8 mouse cellular contexts compared by ENCODE assay signal in genomic region chr7:30413596-30413995, GRCm38 (mm10). TPM values are rescaled to one million over a fixed set of nuclear protein-coding genes. Genes with fewer than 3 reads are reported as not detected.
DNase-seq lines count a peak whose midpoint lies in the region; ATAC-seq lines count a peak whose summit lies in the region.

Tyrobp (plus strand) TSS chr7:30413760.

- DNase-seq in spleen, postnatal 36 days (ENCODE audit: low spot score in 2 of 2): peak; percentile 69
- DNase-seq in spleen, adult 12 weeks (ENCODE audit: low spot score): no peak
- DNase-seq in urinary bladder, adult 18-20 months (ENCODE audit: low spot score in 2 of 2): no peak
- no peak for DNase-seq in cerebellum, adult 11 months

- no peaks in the 10 kb centered on the region for H3K9me3 ChIP-seq in forebrain, embryonic 12.5 days
- H3K9me3 ChIP-seq in intestine, embryonic 15.5 days: no peaks in the 10 kb centered on the region
- H3K9me3 ChIP-seq in lung, embryonic 16.5 days (ENCODE audit: control insufficient read depth, low read length): no peaks in the 10 kb centered on the region
- H3K9me3 ChIP-seq in stomach, embryonic 14.5 days (ENCODE audit: control insufficient read depth, low read depth, low read length): no peaks in the 10 kb centered on the region

- ATAC-seq in forebrain, embryonic 12.5 days (ENCODE audit: low FRiP score): no peak
- ATAC-seq in intestine, embryonic 15.5 days: no peak
- no peak for ATAC-seq in lung, embryonic 16.5 days (ENCODE audit: low read depth)
- no peak for ATAC-seq in stomach, embryonic 14.5 days (ENCODE audit: insufficient number of reproducible peaks, insufficient read depth, low FRiP score, low read depth)

- no peak within 1 kb of the TSS for H3K27ac ChIP-seq in forebrain, embryonic 12.5 days
- 0 out of 2 replicates have a peak within 1 kb of the TSS, but pooled peaks have one; percentile 3 for H3K27ac ChIP-seq in intestine, embryonic 15.5 days
- H3K27ac ChIP-seq in lung, embryonic 16.5 days (ENCODE audit: low read length): no peak within 1 kb of the TSS
- H3K27ac ChIP-seq in stomach, embryonic 14.5 days (ENCODE audit: low read length): no peak within 1 kb of the TSS

- H3K4me2 ChIP-seq in forebrain, embryonic 12.5 days: no peak within 1 kb of the TSS
- H3K4me2 ChIP-seq in intestine, embryonic 15.5 days (replicated peaks): no peak within 1 kb of the TSS
- no peak within 1 kb of the TSS for H3K4me2 ChIP-seq in lung, embryonic 16.5 days (ENCODE audit: low read depth, low read length)
- no peak within 1 kb of the TSS for H3K4me2 ChIP-seq in stomach, embryonic 14.5 days (replicated peaks; ENCODE audit: low read depth, low read length)

- 70% methylated on average over 5 of the region's 5 CpGs for WGBS in forebrain, embryonic 12.5 days
- WGBS in intestine, embryonic 15.5 days: 63% methylated on average over 5 of the region's 5 CpGs
- WGBS in lung, embryonic 16.5 days: 44% methylated on average over 5 of the region's 5 CpGs
- WGBS in stomach, embryonic 14.5 days: 62% methylated on average over 5 of the region's 5 CpGs

- H3K9ac ChIP-seq in forebrain, embryonic 12.5 days: no peak within 1 kb of the TSS
- H3K9ac ChIP-seq in intestine, embryonic 15.5 days: no peak within 1 kb of the TSS
- no peak within 1 kb of the TSS for H3K9ac ChIP-seq in lung, embryonic 16.5 days (ENCODE audit: low read length)
- H3K9ac ChIP-seq in stomach, embryonic 14.5 days (replicated peaks; ENCODE audit: low read depth, low read length): no peak within 1 kb of the TSS

- no peaks in the 10 kb centered on the region; the same call in 1 of the 2 replicates for H3K27me3 ChIP-seq in forebrain, embryonic 12.5 days
- H3K27me3 ChIP-seq in intestine, embryonic 15.5 days (replicated peaks): no peaks in the 10 kb centered on the region
- no peaks in the 10 kb centered on the region for H3K27me3 ChIP-seq in lung, embryonic 16.5 days (ENCODE audit: control insufficient read depth, insufficient read depth, low read depth, low read length)
- no peaks in the 10 kb centered on the region for H3K27me3 ChIP-seq in stomach, embryonic 14.5 days (ENCODE audit: control insufficient read depth, insufficient read depth, low read length)

- H3K36me3 ChIP-seq in forebrain, embryonic 12.5 days (replicated peaks): no peaks in the 10 kb centered on the region
- no peaks in the 10 kb centered on the region for H3K36me3 ChIP-seq in intestine, embryonic 15.5 days
- no peaks in the 10 kb centered on the region for H3K36me3 ChIP-seq in lung, embryonic 16.5 days (ENCODE audit: control insufficient read depth, insufficient read depth, low read length)
- no peaks in the 10 kb centered on the region for H3K36me3 ChIP-seq in stomach, embryonic 14.5 days (ENCODE audit: control insufficient read depth, insufficient read depth, low read length)

- H3K4me3 ChIP-seq in forebrain, embryonic 12.5 days (replicated peaks): no peak within 1 kb of the TSS
- no peak within 1 kb of the TSS for H3K4me3 ChIP-seq in intestine, embryonic 15.5 days (replicated peaks)
- H3K4me3 ChIP-seq in lung, embryonic 16.5 days (ENCODE audit: low read length): no peak within 1 kb of the TSS
- no peak within 1 kb of the TSS for H3K4me3 ChIP-seq in stomach, embryonic 14.5 days (ENCODE audit: low read depth, low read length)

- no peaks in the 10 kb centered on the region for H3K4me1 ChIP-seq in forebrain, embryonic 12.5 days
- no peaks in the 10 kb centered on the region for H3K4me1 ChIP-seq in intestine, embryonic 15.5 days (replicated peaks)
- H3K4me1 ChIP-seq in lung, embryonic 16.5 days (replicated peaks; ENCODE audit: control insufficient read depth, insufficient read depth, low read length): no peaks in the 10 kb centered on the region
- no peaks in the 10 kb centered on the region for H3K4me1 ChIP-seq in stomach, embryonic 14.5 days (ENCODE audit: control insufficient read depth, insufficient read depth, low read length)

RNA-seq across cellular contexts. Expression of gene Tyrobp, which starts in this region (rescaled TPM):
- 11.3 and 11.7 TPM in 2 replicates for polyA plus RNA-seq in forebrain, embryonic 12.5 days (2016; fragmentation: Nextera tagmentation; extraction: Ambion mirVana)
- polyA plus RNA-seq in intestine, embryonic 15.5 days (2015; fragmentation: Nextera tagmentation; extraction: Ambion mirVana): 49.8 and 63.7 TPM in 2 replicates
- 53.5 and 63.9 TPM in 2 replicates for polyA plus RNA-seq in lung, embryonic 16.5 days (2015; fragmentation: Nextera tagmentation; extraction: Ambion mirVana)
- polyA plus RNA-seq in stomach, embryonic 14.5 days (2014; fragmentation: Nextera tagmentation; extraction: Ambion mirVana): 47.0 and 56.5 TPM in 2 replicates

Comparison
In these comparisons a context has a peak if more than half of its experiments do, and no peak if none do; other contexts are left out.
1. DNase-seq: peak in spleen, postnatal 36 days (2 of 2); none in spleen, adult 12 weeks (single experiment), urinary bladder, adult 18-20 months (0 of 2) and cerebellum, adult 11 months (single experiment).